Mouse (Mus musculus) G1E (cell line): ENCODE data around the gene Dlk1. TPM values are rescaled to one million over a fixed set of nuclear protein-coding genes. Genes with fewer than 3 reads are reported as not detected.

ENCODE experiments used
- ATAC-seq: 2 replicates; pipeline ENCODE4 v1.8.0; 2016; ENCODE audit warnings: mild to moderate bottlenecking; ENCODE audit not compliant: insufficient number of reproducible peaks, poor library complexity, low FRiP score, severe bottlenecking; ENCODE audit errors: extremely low read depth
- DNase-seq: peaks from one replicate; pipeline ENCODE4 v3.0.0; 2012; ENCODE audit warnings: low spot score
- H3K27me3 ChIP-seq: 2 replicates; pipeline ENCODE4 v1.6.1; 2012; ENCODE audit warnings: mild to moderate bottlenecking, low read length, inconsistent platforms; ENCODE audit not compliant: insufficient read depth
- H3K36me3 ChIP-seq: replicated peaks from 2 replicates; pipeline ENCODE3; 2012; ENCODE audit warnings: mild to moderate bottlenecking, inconsistent platforms
- H3K4me1 ChIP-seq: 2 replicates; pipeline ENCODE4 v1.6.1; 2012; ENCODE audit warnings: low read depth, low read length, inconsistent platforms, mixed read lengths; ENCODE audit not compliant: insufficient read depth
- H3K4me3 ChIP-seq: 2 replicates; pipeline ENCODE4 v1.5.1; 2012; ENCODE audit warnings: low read depth, mild to moderate bottlenecking, inconsistent platforms, low read length, moderate library complexity, mixed read lengths
- H3K9me3 ChIP-seq: replicated peaks from 2 replicates; pipeline ENCODE4 v1.6.1; 2012; ENCODE audit warnings: inconsistent platforms
- CTCF ChIP-seq: IDR thresholded peaks from 2 replicates; pipeline ENCODE4 v1.5.1; 2012; ENCODE audit warnings: low read depth, low read length, inconsistent platforms, mixed read lengths
- GATA1 ChIP-seq: IDR thresholded peaks from 2 replicates; pipeline ENCODE4 v1.6.1; 2012; ENCODE audit warnings: borderline replicate concordance, low read length, inconsistent platforms, mixed read lengths
- GATA2 ChIP-seq: IDR thresholded peaks from 2 replicates; pipeline ENCODE4 v1.6.1; 2012; ENCODE audit warnings: low read depth, low read length, inconsistent platforms, borderline replicate concordance
- POLR2AphosphoS5 ChIP-seq: IDR thresholded peaks from 2 replicates; pipeline ENCODE4 v1.6.1; 2012; ENCODE audit warnings: low read depth, low read length, inconsistent platforms; ENCODE audit not compliant: insufficient replicate concordance
- TAL1 ChIP-seq: conservative IDR thresholded peaks from 2 replicates; pipeline ENCODE4 v1.6.1; 2012; ENCODE audit warnings: low read depth, low read length, inconsistent platforms, mixed read lengths
- polyA plus RNA-seq: library from polyadenylated mRNA; stranded (reverse); fragments of >175 nt; gene quantifications from 2 replicates; pipeline ENCODE4 v1.2.3, GENCODE M21; 2012
- total RNA-seq, 2 experiments: library from RNA; stranded (forward) in 1 of 2; stranded (reverse) in 1 of 2; fragments of 200-1000 nt in 1 of 2; fragments of >200 nt in 1 of 2; fragmentation: Nextera tagmentation in 1 of 2; gene quantifications; 2 replicates each; pipeline ENCODE4 v1.2.3; 2014 to 2017

Gene Dlk1
- total and polyA plus RNA-seq, 3 experiments: 0.76 TPM; not detected in 2

GRCm38 (mm10) chr12:109508495-109509454, 56.2 kb downstream of the Dlk1 start:
- no peaks in the 10 kb centered on the region for H3K4me1 ChIP-seq
- ATAC-seq: no peak

GRCm38 (mm10) chr12:109509531-109510137, 57.0 kb downstream of the Dlk1 start:
- H3K9me3 ChIP-seq: peaks cover 97% of the 10 kb centered on the region
- no peaks in the 10 kb centered on the region for H3K4me1 ChIP-seq
- H3K36me3 ChIP-seq: no peaks in the 10 kb centered on the region
- H3K4me3 ChIP-seq: 0 out of 2 replicates have a peak overlapping the region, but pooled peaks have one; percentile 29
- no peak for DNase-seq
- TF ChIP-seq GATA2 (no peak), TAL1 (no peak), CTCF (no peak), GATA1 (no peak), POLR2AphosphoS5 (no peak)
- no peaks in the 10 kb centered on the region for H3K27me3 ChIP-seq
- ATAC-seq: no peak

More at GRCm38 (mm10) chr12:109508495-109509454, 56.2 kb downstream of the Dlk1 start:
- Histone ChIP-seq H3K4me3 (no peak overlapping the region), H3K9me3 (peaks cover 97% of the 10 kb centered on the region), H3K36me3 (no peaks in the 10 kb centered on the region), H3K27me3 (no peaks in the 10 kb centered on the region)
- TF ChIP-seq GATA1: no peak
- no peak for TF ChIP-seq GATA2
- TF ChIP-seq CTCF: no peak
- TF ChIP-seq POLR2AphosphoS5: no peak
- no peak for TF ChIP-seq TAL1
- no peak for DNase-seq

GRCm38 (mm10) chr12:109510247-109510646, 57.6 kb downstream of the Dlk1 start:
- Histone ChIP-seq H3K4me1 (no peaks in the 10 kb centered on the region), H3K9me3 (peaks cover 98% of the 10 kb centered on the region), H3K4me3 (no peak overlapping the region), H3K27me3 (no peaks in the 10 kb centered on the region), H3K36me3 (no peaks in the 10 kb centered on the region)
- TF ChIP-seq CTCF (no peak), POLR2AphosphoS5 (no peak), GATA1 (no peak), TAL1 (no peak)
- ATAC-seq (no peak), DNase-seq (no peak)

GRCm38 (mm10) chr12:109511456-109511855, 58.8 kb downstream of the Dlk1 start:
- Histone ChIP-seq H3K27me3 (no peaks in the 10 kb centered on the region), H3K4me1 (no peaks in the 10 kb centered on the region), H3K4me3 (no peak overlapping the region), H3K36me3 (no peaks in the 10 kb centered on the region), H3K9me3 (peaks cover 98% of the 10 kb centered on the region)
- DNase-seq (no peak), ATAC-seq (no peak)
- no peak for TF ChIP-seq TAL1
- no peak for TF ChIP-seq CTCF
- no peak for TF ChIP-seq GATA1

- ATAC-seq: no peak
- no peak for TF ChIP-seq CTCF
- TF ChIP-seq GATA2: no peak
- TF ChIP-seq GATA1: no peak
- TF ChIP-seq POLR2AphosphoS5: no peak
- TF ChIP-seq TAL1: no peak
Measured at GRCm38 (mm10) chr12:109512151-109512907, 59.7 kb downstream of the Dlk1 start.

More at GRCm38 (mm10) chr12:109512151-109512907, 59.7 kb downstream of the Dlk1 start:
- H3K36me3 ChIP-seq: no peaks in the 10 kb centered on the region
- no peak overlapping the region for H3K4me3 ChIP-seq
- no peaks in the 10 kb centered on the region for H3K4me1 ChIP-seq
- H3K9me3 ChIP-seq: peaks cover 99% of the 10 kb centered on the region
- no peaks in the 10 kb centered on the region for H3K27me3 ChIP-seq
- no peak for DNase-seq

Other genes starting within 250 kb of the Dlk1 start
- not detected in 2 replicates for gene Rtl1, start 147.5 kb downstream of the Dlk1 start, total RNA-seq (2014; fragmentation: Nextera tagmentation)
- gene Rtl1, start 147.5 kb downstream of the Dlk1 start, total RNA-seq (2017): under 0.01 and 0.11 TPM in 2 replicates
- gene Rtl1, start 147.5 kb downstream of the Dlk1 start, polyA plus RNA-seq: not detected in 2 replicates